Mouse (Mus musculus): ENCODE measurements around the gene Nr2f1. TPM values are rescaled to one million over a fixed set of nuclear protein-coding genes. Genes with fewer than 3 reads are reported as not detected.

Gene Nr2f1
- polyA plus RNA-seq, 1 experiment from 2014 or later: 61.2 TPM

DNA sequence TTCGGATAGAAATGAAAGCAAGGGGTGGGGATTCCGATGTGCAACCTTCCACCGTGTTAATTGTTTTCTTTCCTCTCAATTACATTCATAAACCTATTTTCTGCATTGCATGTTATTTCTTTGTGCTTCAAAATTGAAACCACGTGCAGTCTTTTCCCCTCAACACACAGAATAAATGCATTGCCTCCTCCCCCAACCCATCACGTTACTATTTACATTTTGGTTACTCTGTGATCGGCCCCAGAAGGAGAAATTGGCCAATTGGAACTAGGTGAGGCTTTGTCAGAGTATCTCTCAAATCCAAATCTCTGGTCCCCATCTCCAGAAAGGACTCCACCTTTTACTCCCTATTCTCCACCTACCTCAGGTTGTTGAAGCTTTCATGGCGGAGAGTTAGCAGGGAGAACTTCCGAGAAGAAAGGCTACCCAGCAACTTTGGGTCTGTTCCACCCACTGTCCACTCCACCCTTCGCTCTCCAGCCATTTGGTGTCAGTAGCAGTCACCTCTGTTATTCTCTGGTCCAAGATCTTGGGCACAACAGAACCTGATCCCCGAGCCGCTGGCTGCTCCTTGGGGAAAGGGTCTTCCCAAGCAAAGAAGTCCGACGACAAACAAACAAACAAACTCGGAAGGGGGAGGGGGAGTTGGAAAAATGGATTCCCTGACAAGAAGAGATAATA lies 14.6 kb downstream of the Nr2f1 start:
- no peak for ATAC-seq (replicated peaks)
- Histone ChIP-seq H3K4me1 (peaks cover 48% of the 10 kb centered on the region), H3K36me3 (replicated peaks) (no peaks in the 10 kb centered on the region), H3K4me2 (no peak overlapping the region; the same call in 1 of the 2 replicates), H3K27me3 (replicated peaks) (peaks cover 35% of the 10 kb centered on the region), H3K27ac (peak overlapping the region; percentile 77), H3K9me3 (no peaks in the 10 kb centered on the region), H3K9ac (no peak overlapping the region), H3K4me3 (no peak overlapping the region)
- WGBS: 8% methylated on average over 14 of the region's 14 CpGs

DNA sequence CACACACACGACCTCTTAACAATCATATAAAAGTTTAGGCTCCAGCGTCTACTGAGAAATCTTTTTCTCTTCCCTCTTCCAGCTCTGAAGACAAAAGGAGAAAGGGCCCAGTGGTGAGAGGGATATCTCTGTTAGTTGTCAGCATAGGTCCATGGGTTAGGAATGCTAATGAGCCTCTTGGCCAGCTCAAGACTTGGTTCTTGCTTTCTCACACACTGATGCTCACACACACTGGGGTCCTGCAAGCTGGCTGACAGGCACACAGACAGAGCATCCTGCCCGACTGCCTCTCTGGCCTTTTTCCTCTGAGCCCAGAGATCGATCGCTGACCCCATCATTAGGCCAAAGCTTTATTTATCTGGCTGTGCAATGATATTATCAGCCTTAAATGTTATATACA lies 15.6 kb downstream of the Nr2f1 start:
- Histone ChIP-seq H3K27ac (peak overlapping the region; percentile 77), H3K9ac (no peak overlapping the region), H3K27me3 (replicated peaks) (peaks cover 41% of the 10 kb centered on the region), H3K4me1 (peaks cover 54% of the 10 kb centered on the region), H3K36me3 (replicated peaks) (no peaks in the 10 kb centered on the region), H3K4me3 (no peak overlapping the region), H3K9me3 (no peaks in the 10 kb centered on the region), H3K4me2 (peak overlapping the region; percentile 24; the same call in 1 of the 2 replicates)
- WGBS: 16% methylated on average over 5 of the region's 5 CpGs
- peak; percentile 29 for ATAC-seq (replicated peaks)

DNA sequence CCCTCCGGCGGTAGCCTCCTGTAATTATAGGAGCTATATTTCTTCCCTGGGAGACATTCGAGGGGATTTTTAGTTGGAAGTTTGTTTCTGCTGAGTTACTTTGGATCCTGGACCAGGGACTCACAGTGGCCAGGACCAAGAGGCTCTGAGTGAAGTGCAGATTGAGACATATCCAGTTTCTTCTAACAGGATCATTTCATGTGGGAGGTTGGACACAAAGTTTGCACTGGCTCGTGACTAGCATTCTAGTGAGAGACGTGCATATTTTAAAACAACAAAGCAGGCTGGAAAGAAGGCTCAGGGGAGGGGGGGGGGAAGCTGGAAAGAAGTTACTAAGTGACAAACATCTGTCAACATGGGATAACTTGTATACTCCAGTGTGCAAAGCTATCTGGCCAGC lies 16.6 kb downstream of the Nr2f1 start:
- Histone ChIP-seq H3K4me2 (peak overlapping the region; percentile 66; the same call in 1 of the 2 replicates), H3K27ac (peak overlapping the region; percentile 77), H3K36me3 (replicated peaks) (no peaks in the 10 kb centered on the region), H3K4me3 (no peak overlapping the region), H3K27me3 (replicated peaks) (peaks cover 39% of the 10 kb centered on the region), H3K9me3 (no peaks in the 10 kb centered on the region), H3K4me1 (peaks cover 49% of the 10 kb centered on the region), H3K9ac (no peak overlapping the region)
- ATAC-seq (replicated peaks): no peak
- WGBS: 8% methylated on average over 5 of the region's 5 CpGs

DNA sequence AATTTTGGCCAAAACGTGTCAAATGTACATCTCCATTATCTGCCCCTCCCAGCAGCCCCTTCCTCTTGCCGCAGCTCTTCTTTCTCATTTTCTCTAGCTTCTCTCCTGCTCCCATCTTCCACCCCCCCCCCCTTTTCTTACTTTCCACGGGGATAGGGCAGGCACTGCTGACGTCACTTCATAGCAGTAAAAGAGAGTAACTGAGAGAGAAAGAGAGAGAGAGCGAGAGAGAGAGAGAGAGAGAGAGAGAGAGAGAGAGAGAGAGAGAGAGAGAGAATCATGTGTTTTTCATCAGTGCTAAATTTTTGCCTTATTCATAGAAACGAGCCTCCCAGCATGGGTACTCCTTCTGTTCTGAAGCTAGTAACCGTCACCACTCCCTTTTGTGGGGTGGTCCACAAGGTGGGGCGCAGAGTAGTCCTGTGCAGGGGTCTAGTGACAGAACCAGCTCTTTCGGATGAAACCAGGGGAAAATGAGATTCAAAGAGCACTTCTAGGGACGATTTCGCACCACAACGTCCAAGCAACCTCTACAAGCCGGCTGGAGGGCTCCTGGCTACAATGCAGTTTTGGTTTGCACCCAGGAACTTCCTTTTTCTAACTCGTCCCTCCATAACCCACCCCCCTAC lies 17.5 kb downstream of the Nr2f1 start:
- peak overlapping the region; percentile 39 for H3K9ac ChIP-seq
- peak overlapping the region; percentile 36 for H3K4me3 ChIP-seq
- H3K4me1 ChIP-seq: peaks cover 42% of the 10 kb centered on the region
- H3K36me3 ChIP-seq (replicated peaks): no peaks in the 10 kb centered on the region
- ATAC-seq (replicated peaks): peak; percentile 69
- H3K27ac ChIP-seq: peak overlapping the region; percentile 77
- peak overlapping the region; percentile 66 for H3K4me2 ChIP-seq
- 4% methylated on average over 14 of the region's 14 CpGs for WGBS
- no peaks in the 10 kb centered on the region for H3K9me3 ChIP-seq
- peaks cover 37% of the 10 kb centered on the region for H3K27me3 ChIP-seq (replicated peaks)

DNA sequence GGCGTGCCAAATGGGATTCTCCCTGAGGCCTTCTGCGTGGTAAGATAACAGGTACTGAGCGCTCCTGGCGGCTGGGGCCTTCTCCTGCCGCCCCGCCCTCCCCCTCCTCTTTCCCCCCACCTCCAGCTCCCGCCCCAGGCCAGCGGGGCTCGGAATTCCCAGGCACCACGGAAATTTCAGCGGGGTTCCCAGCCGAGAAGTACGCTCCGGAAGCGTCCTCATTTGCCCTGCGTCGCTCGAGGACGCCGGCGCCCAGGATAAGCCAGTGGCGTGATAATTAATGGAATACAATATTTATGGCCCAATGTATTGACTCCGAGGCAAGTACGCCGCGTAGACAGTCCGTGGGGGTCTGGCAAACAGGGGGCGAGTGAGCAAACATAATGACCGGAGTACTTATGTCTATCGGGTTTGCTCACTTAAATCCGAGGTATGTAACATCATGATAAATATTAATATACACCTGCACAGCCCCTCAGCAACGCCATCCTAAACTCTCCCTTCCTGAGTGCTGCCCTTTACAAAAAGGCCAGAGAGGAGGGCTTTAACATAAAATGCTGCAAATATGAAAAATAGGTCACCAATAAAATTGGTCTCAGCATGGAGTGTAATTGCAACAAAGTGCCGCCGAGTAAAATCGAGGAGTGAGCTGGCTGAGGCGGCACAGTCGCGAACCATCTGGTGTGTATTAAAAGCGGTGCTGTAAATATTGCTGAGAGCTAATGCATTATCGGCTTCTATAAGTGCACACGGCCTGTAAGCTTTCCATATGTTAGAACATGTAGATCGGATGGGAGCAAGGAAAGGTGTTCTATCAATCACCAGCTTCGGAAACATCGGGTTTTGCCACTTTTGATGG lies 18.3 kb downstream of the Nr2f1 start:
- H3K9ac ChIP-seq: peak overlapping the region; percentile 39

DNA sequence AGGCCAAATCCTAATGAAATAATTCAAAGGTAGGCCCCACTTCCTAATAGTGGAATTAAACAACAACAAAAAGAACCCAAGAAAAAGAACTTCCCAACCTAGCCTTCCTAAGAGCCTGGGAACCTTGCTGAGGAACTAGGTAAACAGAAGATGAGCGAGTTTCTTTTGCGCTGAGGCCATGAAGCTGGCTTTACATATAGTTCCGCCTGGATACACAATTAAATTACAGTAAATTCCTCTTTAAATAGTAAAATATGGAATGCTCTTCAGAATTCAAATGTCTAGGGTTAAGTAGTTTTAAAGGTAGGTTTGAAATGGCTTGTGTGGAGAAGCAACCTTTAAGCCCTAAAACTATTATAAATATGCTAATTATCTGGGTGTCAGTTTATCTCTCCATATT lies 19.3 kb downstream of the Nr2f1 start:
- Histone ChIP-seq H3K9ac (no peak overlapping the region), H3K4me1 (peaks cover 35% of the 10 kb centered on the region), H3K27me3 (replicated peaks) (peaks cover 39% of the 10 kb centered on the region), H3K4me2 (peak overlapping the region; percentile 52; the same call in 1 of the 2 replicates), H3K9me3 (no peaks in the 10 kb centered on the region), H3K27ac (peak overlapping the region; percentile 82), H3K36me3 (replicated peaks) (no peaks in the 10 kb centered on the region), H3K4me3 (no peak overlapping the region)
- WGBS: 36% methylated on average over 3 of the region's 3 CpGs
- ATAC-seq (replicated peaks): no peak

More for the DNA sequence above, 18.3 kb downstream of the Nr2f1 start:
- Histone ChIP-seq H3K27me3 (replicated peaks) (peaks cover 37% of the 10 kb centered on the region), H3K4me1 (peaks cover 36% of the 10 kb centered on the region), H3K9me3 (no peaks in the 10 kb centered on the region), H3K27ac (peak overlapping the region; percentile 77), H3K36me3 (replicated peaks) (no peaks in the 10 kb centered on the region), H3K4me3 (peak overlapping the region; percentile 36), H3K4me2 (peak overlapping the region; percentile 66)
- under 1% methylated on average over 44 of the region's 44 CpGs for WGBS
- peak; percentile 43 for ATAC-seq (replicated peaks)

DNA sequence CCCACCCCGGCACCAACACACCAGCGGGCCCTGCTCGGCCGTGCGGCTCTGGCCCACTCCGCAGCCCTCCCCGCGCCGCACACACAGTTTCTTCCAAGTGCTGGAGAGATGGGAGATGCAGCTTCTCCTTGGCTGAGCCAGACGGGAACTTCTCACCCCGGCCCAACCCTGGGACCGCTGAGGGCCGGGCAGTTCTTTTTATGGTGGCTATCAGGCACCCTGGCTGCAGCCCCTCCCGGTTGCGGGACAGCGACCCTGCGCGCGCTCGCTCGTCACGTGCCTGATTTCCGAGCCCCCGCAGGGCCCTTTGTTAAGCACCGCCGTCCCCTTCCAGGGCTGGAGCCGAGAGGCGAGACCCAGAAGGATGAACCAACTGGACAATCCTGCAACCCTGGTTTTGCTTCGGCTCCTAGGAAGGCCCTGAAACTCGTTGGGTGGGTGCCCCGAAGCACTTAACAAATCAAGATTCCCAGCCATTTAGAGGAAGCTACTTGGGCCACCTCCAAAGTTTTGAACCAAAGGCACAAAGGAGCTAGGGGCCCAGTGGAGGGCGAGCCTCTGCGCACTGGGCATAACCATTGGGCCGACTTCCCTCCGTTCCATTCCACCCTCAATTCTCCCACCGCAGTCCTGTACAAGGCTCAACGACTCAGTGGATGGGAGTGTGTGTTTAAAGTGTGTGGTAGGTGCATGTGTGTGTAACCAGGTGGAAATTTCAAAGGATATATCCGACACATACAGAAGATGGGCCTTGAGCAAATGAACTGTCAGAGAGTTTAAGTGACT lies 20.1 kb downstream of the Nr2f1 start:
- Histone ChIP-seq H3K9ac (peak overlapping the region; percentile 45), H3K27ac (peak overlapping the region; percentile 82), H3K4me1 (peaks cover 28% of the 10 kb centered on the region), H3K4me2 (peak overlapping the region; percentile 52), H3K9me3 (no peaks in the 10 kb centered on the region), H3K4me3 (peak overlapping the region; percentile 40), H3K27me3 (replicated peaks) (peaks cover 39% of the 10 kb centered on the region), H3K36me3 (replicated peaks) (no peaks in the 10 kb centered on the region)
- ATAC-seq (replicated peaks): peak; percentile 55
- 3% methylated on average over 38 of the region's 38 CpGs for WGBS

DNA sequence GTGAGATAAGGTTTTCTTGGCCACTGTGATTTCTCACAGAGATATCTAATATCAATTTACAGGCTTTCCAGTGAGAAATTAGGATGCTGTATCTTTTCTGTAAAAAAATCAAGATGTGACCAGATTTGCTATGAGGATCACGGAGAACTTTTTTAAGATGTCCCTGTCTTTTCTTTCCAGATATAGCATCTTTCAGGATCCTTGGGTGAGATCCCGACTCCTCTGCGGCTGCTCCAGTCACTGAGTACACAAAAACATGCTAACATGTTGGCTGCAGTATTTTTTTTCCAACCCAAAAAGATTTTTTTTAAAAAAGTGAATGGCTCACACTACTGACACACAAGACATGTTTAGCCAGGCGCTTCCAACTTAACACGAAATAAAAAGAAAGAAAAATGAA lies 20.8 kb downstream of the Nr2f1 start:
- Histone ChIP-seq H3K4me3 (peak overlapping the region; percentile 40; the same call in 1 of the 2 replicates), H3K36me3 (replicated peaks) (no peaks in the 10 kb centered on the region), H3K9ac (peak overlapping the region; percentile 45; the same call in 1 of the 2 replicates), H3K27me3 (replicated peaks) (peaks cover 42% of the 10 kb centered on the region), H3K4me1 (peaks cover 24% of the 10 kb centered on the region), H3K4me2 (peak overlapping the region; percentile 52), H3K27ac (peak overlapping the region; percentile 82), H3K9me3 (no peaks in the 10 kb centered on the region)
- ATAC-seq (replicated peaks): no peak
- 9% methylated on average over 5 of the region's 5 CpGs for WGBS

DNA sequence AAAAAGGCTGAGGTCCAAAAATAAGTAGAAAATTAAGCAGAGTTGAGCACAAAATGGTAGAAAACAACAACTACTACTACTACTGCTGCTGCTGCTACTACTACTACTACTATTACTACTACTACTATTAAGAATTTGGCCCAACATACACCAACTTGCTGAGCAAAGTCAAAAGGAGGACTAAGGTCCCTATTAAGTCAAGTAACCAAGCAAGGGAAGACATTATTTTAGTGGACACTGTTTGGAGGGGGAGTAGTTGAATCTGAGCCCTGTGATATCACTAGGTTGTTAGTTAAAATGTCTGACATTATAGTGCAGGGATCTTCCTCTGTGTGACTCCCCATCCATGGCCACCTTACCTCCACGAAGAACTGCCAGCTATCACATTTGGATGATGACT lies 21.5 kb downstream of the Nr2f1 start:
- peaks cover 47% of the 10 kb centered on the region for H3K27me3 ChIP-seq (replicated peaks)
- no peak for ATAC-seq (replicated peaks)
- H3K4me1 ChIP-seq: peaks cover 24% of the 10 kb centered on the region
- H3K4me3 ChIP-seq: no peak overlapping the region
- no peaks in the 10 kb centered on the region for H3K36me3 ChIP-seq (replicated peaks)
- H3K9ac ChIP-seq: no peak overlapping the region
- peak overlapping the region; percentile 26 for H3K27ac ChIP-seq
- no peak overlapping the region for H3K4me2 ChIP-seq
- 4% methylated on average over 1 of the region's 1 CpGs for WGBS
- no peaks in the 10 kb centered on the region for H3K9me3 ChIP-seq

DNA sequence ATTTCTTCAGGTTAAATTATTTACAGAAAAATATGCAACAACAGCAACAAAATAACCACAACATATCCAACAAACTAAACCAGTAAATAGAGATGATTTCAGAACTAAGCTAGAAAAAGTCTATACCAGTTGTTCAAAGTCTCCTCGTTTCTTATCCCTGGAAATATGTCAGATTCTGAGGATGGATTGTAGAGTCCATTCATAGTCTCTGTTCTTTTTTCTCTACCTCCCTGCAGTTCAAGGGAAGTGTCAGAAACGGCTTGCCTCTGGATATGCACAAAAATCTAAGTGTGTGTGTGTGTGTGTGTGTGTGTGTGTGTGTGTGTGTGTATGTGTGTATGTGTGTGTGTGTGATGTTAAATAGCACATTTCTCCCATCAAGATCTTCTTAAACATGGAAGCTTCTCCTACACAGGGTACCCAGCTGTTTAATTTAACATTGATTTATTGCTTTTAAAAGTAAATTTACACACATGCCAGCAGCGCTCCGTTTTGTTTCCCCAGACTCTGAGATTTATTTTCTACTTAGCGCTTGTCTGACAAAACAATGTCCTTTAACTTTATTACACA lies 22.1 kb downstream of the Nr2f1 start:
- Histone ChIP-seq H3K27me3 (replicated peaks) (peaks cover 48% of the 10 kb centered on the region), H3K4me3 (no peak overlapping the region), H3K27ac (peak overlapping the region; percentile 26; the same call in 1 of the 2 replicates), H3K9ac (no peak overlapping the region), H3K9me3 (no peaks in the 10 kb centered on the region), H3K4me1 (peaks cover 24% of the 10 kb centered on the region), H3K36me3 (replicated peaks) (no peaks in the 10 kb centered on the region), H3K4me2 (no peak overlapping the region)
- WGBS: 22% methylated on average over 5 of the region's 5 CpGs
- ATAC-seq (replicated peaks): no peak

DNA sequence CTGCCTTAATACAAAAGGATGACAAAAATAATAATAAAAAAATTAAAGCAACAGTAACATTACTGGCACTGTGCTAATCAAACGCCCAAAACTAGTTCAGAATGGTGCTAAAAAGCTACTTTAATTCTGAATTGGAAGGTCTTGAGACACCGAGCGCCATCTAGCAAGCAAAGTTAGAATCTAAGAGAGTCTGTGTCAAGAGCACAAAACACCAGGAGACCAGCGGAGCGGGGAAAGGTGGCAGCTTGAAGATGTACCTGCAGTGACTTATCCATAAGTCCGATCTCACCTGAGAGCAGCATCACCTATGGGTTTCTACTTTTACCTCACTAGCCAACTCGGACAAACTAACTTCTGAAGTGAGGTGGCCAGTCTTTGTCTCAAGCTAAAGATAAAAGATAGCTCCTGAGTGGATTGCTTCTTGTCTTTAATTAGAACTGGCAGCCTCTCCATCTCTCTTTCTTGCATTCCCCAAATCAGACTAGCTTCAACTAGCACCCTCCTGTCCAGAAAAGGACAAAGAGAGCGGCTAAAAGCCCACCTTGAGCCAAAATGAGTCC lies 23.7 kb downstream of the Nr2f1 start:
- Histone ChIP-seq H3K9ac (peak overlapping the region; percentile 4; the same call in 1 of the 2 replicates), H3K9me3 (no peaks in the 10 kb centered on the region), H3K27ac (peak overlapping the region; percentile 62), H3K4me2 (peak overlapping the region; percentile 34), H3K4me1 (peaks cover 16% of the 10 kb centered on the region), H3K27me3 (replicated peaks) (peaks cover 50% of the 10 kb centered on the region), H3K4me3 (peak overlapping the region; percentile 15; the same call in 1 of the 2 replicates), H3K36me3 (replicated peaks) (no peaks in the 10 kb centered on the region)
- peak; percentile 49; the same call in 1 of the 2 replicates for ATAC-seq (replicated peaks)
- WGBS: 2% methylated on average over 8 of the region's 8 CpGs
